8 mouse cellular contexts compared by ENCODE assay signal in the genomic region with DNA sequence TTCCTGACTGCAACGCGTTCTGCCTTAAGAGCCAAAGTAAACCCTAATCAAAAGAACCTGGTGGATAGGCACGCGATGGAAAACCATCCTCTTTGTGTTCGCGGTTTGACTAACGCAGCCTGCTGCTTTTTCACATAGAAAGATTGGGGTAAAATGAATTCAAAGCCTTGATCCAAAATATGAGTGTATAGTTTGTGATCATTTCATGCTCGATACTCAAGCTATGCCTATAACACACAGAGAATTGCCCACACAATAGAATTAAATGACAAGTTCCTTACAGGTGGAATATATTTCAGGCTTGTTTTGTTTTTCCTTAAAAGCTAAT.
DNase-seq lines count a peak whose midpoint lies in the region; ATAC-seq and TF ChIP-seq lines count a peak whose summit lies in the region.

No protein-coding gene starts in this region.

- no peaks in the 10 kb centered on the region for H3K27me3 ChIP-seq in embryonic facial prominence, embryonic 13.5 days
- no peaks in the 10 kb centered on the region for H3K27me3 ChIP-seq in intestine, embryonic 15.5 days (replicated peaks)
- H3K27me3 ChIP-seq in neural tube, embryonic 12.5 days (replicated peaks): no peaks in the 10 kb centered on the region

- no peaks in the 10 kb centered on the region for H3K36me3 ChIP-seq in embryonic facial prominence, embryonic 13.5 days
- no peaks in the 10 kb centered on the region for H3K36me3 ChIP-seq in intestine, embryonic 15.5 days
- H3K36me3 ChIP-seq in neural tube, embryonic 12.5 days: no peaks in the 10 kb centered on the region

- H3K9me3 ChIP-seq in embryonic facial prominence, embryonic 13.5 days: no peaks in the 10 kb centered on the region
- no peaks in the 10 kb centered on the region for H3K9me3 ChIP-seq in intestine, embryonic 15.5 days
- no peaks in the 10 kb centered on the region for H3K9me3 ChIP-seq in neural tube, embryonic 12.5 days

- H3K4me2 ChIP-seq in embryonic facial prominence, embryonic 13.5 days: peak overlapping the region; percentile 80
- peak overlapping the region; percentile 52 for H3K4me2 ChIP-seq in intestine, embryonic 15.5 days (replicated peaks)
- peak overlapping the region; percentile 74 for H3K4me2 ChIP-seq in neural tube, embryonic 12.5 days (replicated peaks)

- peak overlapping the region; percentile 72 for H3K9ac ChIP-seq in embryonic facial prominence, embryonic 13.5 days
- H3K9ac ChIP-seq in intestine, embryonic 15.5 days: peak overlapping the region; percentile 45
- peak overlapping the region; percentile 55 for H3K9ac ChIP-seq in neural tube, embryonic 12.5 days

- peak overlapping the region; percentile 51 for H3K4me3 ChIP-seq in left cerebral cortex, adult 2 months
- H3K4me3 ChIP-seq in embryonic facial prominence, embryonic 13.5 days: peak overlapping the region; percentile 53
- peak overlapping the region; percentile 43 for H3K4me3 ChIP-seq in intestine, embryonic 15.5 days (replicated peaks)
- H3K4me3 ChIP-seq in neural tube, embryonic 12.5 days: peak overlapping the region; percentile 46

- under 1% methylated on average over 8 of the region's 8 CpGs for WGBS in embryonic facial prominence, embryonic 13.5 days
- WGBS in intestine, embryonic 15.5 days: under 1% methylated on average over 8 of the region's 8 CpGs
- WGBS in neural tube, embryonic 12.5 days: 4% methylated on average over 8 of the region's 8 CpGs

- no peak for TF ChIP-seq CTCF in left cerebral cortex, adult 2 months (IDR thresholded peaks at IDR 0.05)

- peak overlapping the region; percentile 87 for H3K27ac ChIP-seq in left cerebral cortex, adult 2 months
- peak overlapping the region; percentile 78 for H3K27ac ChIP-seq in embryonic facial prominence, embryonic 13.5 days
- H3K27ac ChIP-seq in intestine, embryonic 15.5 days: peak overlapping the region; percentile 76
- H3K27ac ChIP-seq in neural tube, embryonic 12.5 days: no peak overlapping the region

- no peak for DNase-seq in left cerebral cortex, adult 2 months (ENCODE audit: extremely low spot score in 1 of 2, low spot score in 2 of 2)
- no peak for DNase-seq in left cerebral cortex, adult 8-10 months (ENCODE audit: low spot score in 2 of 2)
- no peak for DNase-seq in thymus, postnatal 25 days
- DNase-seq in adrenal gland, adult (ENCODE audit: inconsistent age in 2 of 2, low spot score in 1 of 2): no peak
- DNase-seq in kidney, postnatal 25 days: no peak

- intact Hi-C loops in left cerebral cortex, adult 2 months (cut with DNase I): loop anchor here (2.0 to 10.0 kb wide), 2 partner anchors 106 to 212 kb away; no protein-coding TSS in a partner anchor

- no peak for ATAC-seq in embryonic facial prominence, embryonic 13.5 days (ENCODE audit: insufficient number of reproducible peaks, insufficient read depth, low FRiP score, low TSS enrichment, low read depth)
- ATAC-seq in intestine, embryonic 15.5 days: peak; percentile 34
- ATAC-seq in neural tube, embryonic 12.5 days (ENCODE audit: low FRiP score, low read depth): peak; percentile 48

- H3K4me1 ChIP-seq in embryonic facial prominence, embryonic 13.5 days: peaks cover 14% of the 10 kb centered on the region
- peaks cover 8% of the 10 kb centered on the region; the same call in 1 of the 2 replicates for H3K4me1 ChIP-seq in intestine, embryonic 15.5 days (replicated peaks)
- peaks cover 15% of the 10 kb centered on the region for H3K4me1 ChIP-seq in neural tube, embryonic 12.5 days
